Mouse (Mus musculus): Measurements from ENCODE around the gene Klc1.
"Not testable (repeated sequence)": the region's sequence is repeated elsewhere in the genome, so short reads cannot be mapped to it uniquely, and the experiment has no call there.

Klc1 gene

DNA sequence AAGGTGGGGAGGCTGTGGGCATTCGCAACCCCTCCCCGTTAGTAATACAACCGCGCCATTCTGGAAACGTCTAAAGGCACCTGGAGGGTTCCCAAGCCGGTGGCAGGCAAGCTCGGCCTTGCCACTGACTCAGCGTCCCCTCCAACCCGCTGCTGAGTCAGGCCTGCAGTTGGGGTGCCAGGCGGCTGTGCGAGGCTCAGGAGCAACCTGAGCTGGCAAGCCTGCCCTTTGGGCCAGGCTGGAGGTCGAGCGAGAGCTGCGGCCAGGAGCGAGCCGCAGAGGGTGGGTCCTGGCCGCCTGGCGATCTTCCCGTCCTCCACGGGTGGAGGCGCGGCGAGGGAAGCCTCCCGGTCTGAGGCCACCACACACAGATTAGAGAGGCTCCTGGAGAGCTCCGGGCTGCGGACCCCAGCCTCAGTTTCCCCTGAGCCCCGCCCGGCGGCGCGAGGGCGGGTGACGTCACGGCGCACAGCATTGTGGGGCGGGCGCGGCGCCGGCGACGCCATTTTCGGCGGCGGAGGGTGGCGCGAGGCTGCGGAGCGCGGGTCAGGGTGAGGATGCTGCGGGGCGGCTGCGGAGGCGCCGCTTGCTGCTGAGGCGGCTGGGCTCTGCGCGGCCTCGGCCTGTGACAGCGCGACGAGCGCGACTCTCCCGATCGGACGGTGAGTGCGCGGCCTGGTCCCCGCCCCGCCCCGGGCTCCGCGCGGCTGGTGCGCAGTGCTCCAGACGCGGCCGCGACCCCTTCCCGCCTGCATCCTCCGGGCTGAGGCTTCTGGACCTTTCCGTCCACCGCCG is at the start of gene Klc1:
Klc1 (plus strand) TSS at position 469 of the 795 bp plus-strand sequence.
- in situ Hi-C loops (cut with MboI, MseI): no loop called here

DNA sequence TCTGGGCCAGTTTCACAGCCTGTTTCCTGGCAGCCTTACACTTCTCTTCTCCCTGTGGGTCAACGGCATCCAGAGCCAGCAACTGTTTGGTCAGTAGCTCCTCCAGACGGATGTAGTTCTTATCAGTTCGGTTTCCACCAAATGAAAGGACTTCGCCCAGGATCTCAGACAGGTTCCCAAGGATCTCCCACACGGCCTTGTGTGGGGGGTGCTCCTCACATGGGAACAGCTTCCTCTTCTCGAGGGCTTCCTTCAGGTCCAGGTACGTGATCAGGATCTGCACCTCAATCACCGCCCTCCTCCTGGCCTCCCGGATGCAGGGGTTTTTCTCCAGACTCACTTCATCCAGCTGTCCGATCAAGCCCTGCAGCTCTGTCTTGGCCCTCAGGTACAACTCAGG is 48.6 kb upstream of the Klc1 start:
- in situ Hi-C loops (cut with MboI, MseI): loop anchor here in 1 of 2 experiments (10.0 kb wide), 1 partner anchor 45 kb away; no protein-coding TSS in a partner anchor

DNA sequence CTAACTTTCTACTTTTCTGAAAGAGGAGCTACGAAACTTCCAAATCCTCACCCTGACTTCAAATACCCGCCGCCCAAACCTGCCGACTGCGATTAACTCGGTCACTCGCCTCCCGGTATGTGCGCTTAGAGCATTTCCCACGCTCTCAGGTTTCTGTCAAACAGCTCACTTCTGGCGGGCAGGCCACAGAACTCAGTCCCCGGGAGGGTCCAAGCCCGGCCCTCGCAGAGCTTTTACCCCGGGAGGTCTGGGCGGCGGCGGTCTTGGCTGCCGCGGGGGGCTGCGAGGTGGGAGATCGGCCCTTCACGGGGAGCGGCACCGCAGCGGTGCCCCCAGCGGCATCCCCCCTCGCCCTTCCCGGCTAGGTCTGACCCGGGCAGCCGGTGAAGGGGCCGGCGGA is 46.2 kb upstream of the Klc1 start:
- in situ Hi-C loops (cut with MboI, MseI): loop anchor here in 1 of 2 experiments (10.0 kb wide), 1 partner anchor 48 kb away; no protein-coding TSS in a partner anchor

DNA sequence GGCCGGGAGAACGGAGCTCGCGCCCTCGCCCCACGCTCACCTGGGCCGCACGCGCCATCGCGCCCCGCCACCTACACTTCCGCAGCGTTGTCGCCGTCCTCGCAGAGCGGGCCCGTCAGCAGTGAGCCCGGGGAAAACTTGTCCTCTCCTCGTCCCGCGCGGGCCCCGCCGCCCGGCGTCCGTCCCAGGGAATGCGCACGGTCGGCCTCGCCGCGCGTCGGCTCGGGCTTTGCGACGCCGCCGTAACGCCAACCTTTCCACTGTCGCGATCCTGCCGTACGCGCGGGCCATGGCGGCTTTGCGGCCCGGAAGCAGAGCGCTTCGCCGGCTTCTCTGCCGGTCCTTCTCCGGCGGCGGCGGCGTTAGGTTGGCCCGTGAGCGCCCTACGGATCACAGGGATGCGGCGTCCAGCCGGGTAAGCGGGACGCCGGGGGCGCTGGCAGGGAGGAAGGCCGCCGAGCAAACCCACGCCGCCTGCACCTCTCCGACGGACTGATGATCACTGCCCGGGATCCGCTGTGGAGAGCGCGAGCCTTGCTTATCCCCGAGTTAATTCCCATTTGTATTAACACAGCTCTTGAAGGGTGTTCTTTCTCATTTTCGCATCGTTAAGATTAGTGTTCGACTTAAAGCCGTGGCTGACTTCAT is 45.5 kb upstream of the Klc1 start, which contains the start of the genes Bag5 and Apopt1:
Bag5 (minus strand) TSS at position 254 of the 648 bp plus-strand sequence.
Apopt1 (plus strand) TSS at position 258 of the 648 bp plus-strand sequence.
- in situ Hi-C loops (cut with MboI, MseI): loop anchor here in 1 of 2 experiments (10.0 kb wide), 1 partner anchor 48 kb away; no protein-coding TSS in a partner anchor

DNA sequence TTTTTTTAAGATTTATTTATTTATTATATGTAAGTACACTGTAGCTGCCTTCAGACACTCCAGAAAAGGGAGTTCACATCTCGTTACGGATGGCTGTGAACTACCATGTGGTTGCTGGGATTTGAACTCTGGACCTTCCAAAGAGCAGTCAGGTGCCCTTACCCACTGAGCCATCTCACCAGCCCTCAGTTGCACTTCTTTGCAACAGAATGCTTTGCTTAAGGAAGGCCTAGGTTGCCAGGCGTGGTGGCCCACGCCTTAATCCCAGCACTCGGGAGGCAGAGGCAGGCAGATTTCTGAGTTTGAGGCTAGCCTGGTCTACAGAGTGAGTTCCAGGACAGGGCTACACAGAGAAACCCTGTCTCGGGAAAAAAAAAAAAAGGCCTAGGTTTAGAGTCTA is 44.8 kb upstream of the Klc1 start:
- in situ Hi-C loops (cut with MboI, MseI): loop anchor here in 1 of 2 experiments (10.0 kb wide), 1 partner anchor 49 kb away; no protein-coding TSS in a partner anchor

DNA sequence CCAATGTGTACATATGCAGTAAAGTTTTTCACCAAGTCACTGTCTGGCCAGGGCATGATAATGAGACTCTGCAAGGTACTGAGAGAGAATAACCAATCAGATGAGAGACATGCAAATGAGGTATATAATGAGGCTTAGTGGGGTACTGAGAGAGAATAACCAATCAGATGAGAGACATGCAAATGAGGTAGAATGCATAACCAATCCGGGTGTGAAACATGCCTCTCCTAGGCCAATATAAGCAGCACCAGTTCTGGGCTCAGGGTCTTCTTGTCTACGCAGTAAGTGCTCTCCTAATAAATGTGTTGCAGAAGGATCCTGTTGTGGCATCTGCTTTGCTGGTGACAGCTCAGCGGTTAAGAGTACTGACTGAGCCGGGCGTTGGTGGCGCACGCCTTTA is 42.1 kb upstream of the Klc1 start:
- in situ Hi-C loops (cut with MboI, MseI): loop anchor here in 1 of 2 experiments (10.0 kb wide), 1 partner anchor 52 kb away; no protein-coding TSS in a partner anchor

DNA sequence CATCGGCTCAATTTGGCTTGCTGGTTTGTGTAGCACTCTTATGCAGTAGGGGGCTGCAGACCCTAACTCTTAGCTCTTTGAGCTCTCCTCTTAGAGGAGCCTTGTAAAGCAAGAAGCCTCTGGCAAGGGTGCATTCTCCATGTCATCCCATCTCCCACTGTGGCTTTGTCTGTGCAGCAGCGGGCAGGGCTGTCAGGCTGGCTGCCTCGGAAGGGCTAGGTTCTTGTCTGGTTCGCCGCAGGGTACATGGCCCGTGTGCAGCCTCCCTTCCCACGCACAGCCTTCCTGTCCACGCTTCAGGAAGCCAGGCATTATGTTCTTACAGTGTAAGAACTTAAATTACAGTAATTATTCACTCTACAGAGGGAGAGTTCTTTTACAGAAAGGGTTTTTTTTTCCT is 40.0 kb upstream of the Klc1 start:
- in situ Hi-C loops (cut with MboI, MseI): loop anchor here in 1 of 2 experiments (10.0 kb wide), 1 partner anchor 54 kb away; no protein-coding TSS in a partner anchor

DNA sequence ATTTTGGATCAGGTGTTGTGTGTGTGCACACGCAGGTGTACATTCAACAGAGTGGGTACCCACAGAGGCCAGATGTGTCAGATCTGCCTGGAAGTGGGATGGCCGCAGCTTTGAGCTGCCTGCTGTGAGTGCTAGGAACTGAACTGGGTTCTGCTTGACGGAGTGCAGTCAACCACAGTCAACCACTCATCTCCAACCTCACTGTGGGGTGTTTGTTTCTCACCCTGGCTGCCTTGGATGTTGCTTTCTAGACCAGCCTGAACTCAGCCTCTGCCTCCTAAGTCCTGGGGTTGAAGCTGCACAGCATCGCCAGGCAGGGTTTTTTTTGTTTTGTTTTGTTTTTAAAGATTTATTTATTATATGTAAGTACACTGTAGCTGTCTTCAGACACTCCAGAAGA is 38.4 kb upstream of the Klc1 start:
- in situ Hi-C loops (cut with MboI, MseI): no loop called here

DNA sequence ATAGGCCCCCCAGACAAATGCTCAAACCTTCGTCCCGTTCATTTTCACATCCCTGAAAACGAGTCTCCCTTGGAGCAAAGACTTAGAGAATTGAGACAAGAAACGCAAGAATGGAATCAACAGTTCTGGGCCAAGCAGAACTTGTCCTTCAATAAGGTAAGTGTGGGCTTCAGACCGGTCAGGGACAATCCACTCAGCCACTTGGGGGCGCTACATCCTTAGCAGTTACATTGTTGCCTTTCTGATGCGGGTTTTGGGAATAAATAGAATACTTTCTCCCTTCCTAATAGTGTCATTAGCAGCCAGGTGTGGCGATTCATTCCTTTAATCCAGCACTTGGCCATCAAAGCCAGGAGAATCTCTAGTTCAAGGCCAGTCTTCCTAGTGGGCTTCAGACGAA is 36.0 kb upstream of the Klc1 start:
- in situ Hi-C loops (cut with MboI, MseI): no loop called here

DNA sequence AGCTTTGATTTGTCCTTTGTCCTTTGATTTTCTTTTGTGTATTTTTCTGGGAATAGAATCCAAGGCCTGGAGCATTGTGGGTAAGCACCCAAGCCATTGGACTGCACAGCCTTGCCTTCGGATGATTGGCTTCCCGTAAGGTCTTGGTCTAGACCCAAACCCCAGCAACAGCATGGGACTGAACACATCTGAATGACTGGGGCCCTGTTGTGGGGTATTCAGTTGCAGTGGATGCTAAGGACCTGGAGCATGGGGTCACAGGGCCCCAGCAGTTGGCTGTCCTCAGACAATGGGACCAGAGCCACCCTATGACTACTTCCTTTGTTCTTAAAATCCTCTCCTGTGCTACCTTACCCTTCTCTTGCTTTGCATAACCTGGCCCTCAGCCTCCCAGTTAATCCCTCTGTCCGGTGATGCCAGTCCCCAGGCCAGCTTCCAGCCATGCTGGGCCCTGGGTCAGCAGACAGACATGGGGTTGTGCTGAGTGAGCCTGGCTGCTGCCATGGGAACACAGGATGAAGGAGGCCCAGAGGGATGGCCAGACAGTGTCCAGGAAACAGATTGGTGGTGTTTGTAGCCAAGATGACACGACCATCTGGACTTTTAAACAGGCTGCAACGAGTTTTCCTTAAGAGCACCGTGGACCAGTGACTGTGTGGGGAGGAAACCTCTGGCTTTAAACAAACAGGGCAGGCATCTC is 33.9 kb upstream of the Klc1 start:
- in situ Hi-C loops (cut with MboI, MseI): no loop called here

DNA sequence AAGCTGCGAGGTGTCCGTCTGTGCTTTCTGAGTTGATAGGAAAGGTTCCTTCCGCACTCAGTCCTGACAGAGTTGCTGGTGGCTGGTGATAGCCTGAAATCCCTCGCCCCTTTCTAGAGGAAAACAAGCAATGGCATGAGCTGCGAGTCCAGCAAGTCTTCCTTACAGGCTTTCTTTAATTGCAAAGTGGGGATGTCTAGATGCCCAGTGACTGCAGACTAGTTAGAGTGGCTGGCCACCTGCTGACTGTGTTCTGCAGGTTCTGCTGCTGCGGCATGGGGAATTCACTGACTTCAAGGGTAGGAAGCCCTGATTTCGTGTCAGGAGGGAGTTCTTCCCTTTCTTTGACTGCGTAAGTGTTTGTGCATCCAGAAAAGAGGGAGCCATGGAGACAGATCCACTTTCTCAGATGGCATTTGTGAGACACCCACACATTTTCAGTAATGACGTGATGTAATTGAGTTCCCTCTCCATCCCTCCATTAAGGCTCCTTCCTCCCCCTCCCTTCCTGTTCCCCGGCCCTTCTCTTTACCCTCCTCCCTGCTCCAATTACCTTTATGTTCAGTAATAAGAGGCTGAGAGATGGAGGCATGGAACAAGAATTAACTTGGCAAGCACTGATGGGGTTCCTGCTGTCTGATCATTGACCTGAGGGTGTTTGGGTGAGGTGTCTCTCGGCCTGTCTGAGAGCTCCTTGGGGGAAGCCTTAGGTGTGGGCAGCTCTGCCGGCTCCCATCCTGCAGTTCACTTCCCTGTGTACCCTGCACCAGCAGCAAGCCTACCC is 33.1 kb upstream of the Klc1 start:
- in situ Hi-C loops (cut with MboI, MseI): no loop called here

DNA sequence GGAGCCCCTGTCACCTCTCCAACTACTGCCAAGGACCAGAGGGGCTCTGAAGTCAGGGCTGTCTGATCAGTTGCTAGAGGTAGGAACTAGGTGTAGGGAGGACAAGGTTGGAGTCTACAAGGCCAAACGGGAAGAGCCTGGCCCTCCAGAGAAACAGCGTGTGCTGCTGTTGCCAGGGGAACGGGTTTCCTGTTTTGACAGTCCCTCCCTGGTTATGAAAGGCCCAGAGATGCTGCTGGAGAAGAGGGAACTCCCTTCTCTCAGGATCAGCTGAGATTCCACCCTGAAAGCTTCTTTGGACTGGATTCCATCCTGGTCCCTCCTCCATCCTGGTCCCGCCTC is 32.6 kb upstream of the Klc1 start:
- in situ Hi-C loops (cut with MboI, MseI): no loop called here

DNA sequence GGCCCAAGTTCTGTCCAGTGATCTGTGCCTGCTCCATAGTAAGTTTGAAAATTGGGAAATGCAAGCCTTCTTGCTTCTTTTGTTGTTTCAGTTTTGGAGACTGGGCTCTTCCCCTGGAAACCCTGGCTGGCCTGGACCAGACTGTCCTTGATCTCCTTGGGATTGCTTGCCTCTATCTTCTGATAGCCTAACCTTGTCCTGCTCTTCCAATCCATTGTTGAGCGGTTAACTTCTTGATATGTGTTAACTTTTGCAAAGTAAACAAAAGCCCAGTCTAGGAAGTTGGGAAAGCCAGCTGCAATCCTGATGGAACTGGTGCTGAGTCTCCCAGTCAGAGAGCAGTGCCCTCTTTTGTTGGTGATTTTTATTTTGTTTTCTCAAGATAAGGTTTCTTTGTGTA is 30.7 kb upstream of the Klc1 start:
- in situ Hi-C loops (cut with MboI, MseI): no loop called here

DNA sequence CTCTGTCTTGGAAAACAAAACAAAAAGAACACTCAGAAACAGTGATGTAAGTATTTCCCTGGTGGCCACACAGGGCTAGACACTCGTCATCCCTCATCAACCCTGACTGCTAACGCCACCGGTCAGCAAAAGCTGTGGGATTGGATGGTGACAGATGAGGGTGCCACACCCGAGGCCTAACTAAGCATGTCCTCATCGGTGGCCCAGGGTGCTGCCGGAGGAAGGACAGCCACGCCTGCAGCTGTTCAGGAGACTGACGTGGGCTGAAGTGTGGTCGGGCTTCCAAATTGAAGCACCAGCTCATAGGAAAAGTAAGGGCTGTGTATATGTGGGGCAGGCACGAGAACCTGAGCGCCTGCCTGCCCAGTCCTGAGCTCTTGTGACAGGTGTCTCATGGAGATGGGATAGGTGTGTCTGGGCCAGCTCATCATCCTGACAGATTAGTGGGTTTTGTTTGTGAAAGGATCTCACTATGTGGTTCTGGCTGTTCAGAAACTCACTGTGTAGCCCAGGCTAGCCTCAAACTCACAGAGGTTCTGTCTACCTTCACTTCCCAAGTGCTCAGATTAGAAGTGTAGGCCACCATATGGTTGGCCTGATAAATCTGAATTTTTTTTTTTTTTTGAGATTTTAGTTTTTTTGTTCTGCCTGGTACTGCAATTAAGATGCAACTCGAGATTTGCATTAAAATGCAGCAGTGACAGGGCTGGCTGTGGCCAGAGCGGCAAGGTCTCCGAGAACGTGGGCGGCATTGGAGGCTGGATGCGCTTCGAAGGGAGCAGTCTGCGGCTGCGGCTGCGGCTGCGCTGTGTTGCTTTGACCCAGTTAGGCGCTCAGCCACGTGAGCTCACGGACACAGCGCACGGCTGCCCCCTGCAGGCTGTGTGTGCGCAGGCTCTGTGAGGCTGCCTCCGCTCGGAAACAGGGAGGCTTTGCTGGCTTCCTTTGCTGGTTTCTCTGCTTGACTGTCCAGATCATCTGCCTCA is 26.5 kb upstream of the Klc1 start:
- in situ Hi-C loops (cut with MboI, MseI): loop anchor here in 1 of 2 experiments (5.0 kb wide), 1 partner anchor 65 kb away; no protein-coding TSS in a partner anchor

DNA sequence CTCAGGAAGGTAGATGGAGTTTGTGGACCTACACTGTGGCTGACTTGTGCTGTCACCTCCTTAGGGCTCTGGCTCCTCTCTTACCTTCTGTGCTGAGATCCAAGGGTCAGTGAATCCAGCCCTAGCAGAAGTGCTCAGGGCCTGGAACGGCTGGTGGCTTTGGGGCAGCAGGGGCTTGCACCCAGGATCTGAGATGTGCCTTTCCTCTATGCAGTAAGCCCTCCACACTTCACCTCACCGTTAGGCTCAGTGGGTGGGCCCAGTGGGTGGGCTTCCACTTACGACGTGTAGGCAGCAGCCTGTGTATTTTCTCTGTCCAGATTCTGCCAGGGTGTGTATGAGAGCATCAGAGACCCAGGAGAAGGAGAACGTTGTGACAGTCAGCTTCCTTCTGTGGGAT is 25.7 kb upstream of the Klc1 start:
- in situ Hi-C loops (cut with MboI, MseI): loop anchor here in 1 of 2 experiments (5.0 kb wide), 1 partner anchor 66 kb away; no protein-coding TSS in a partner anchor

DNA sequence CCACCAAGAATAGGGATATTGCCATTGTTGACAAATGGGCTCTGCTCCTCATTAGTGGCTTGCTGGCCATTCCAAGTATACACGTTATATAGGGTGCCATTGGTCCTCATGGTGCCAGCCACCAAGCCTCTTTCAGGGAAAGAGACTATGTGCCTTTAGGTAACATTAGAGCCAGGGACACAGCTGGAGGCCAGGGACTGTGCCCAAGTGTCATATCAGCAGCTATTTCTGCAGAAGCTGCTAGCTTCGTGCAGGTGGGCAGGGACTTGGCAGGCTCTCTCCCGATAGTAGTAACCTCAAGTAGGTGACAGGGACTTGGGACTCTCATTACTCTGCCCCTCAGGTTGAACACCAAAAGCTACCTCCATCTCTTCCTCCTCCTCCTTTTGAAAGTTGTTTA is 23.7 kb upstream of the Klc1 start:
- in situ Hi-C loops (cut with MboI, MseI): loop anchor here in 1 of 2 experiments (5.0 kb wide), 1 partner anchor 68 kb away; no protein-coding TSS in a partner anchor

DNA sequence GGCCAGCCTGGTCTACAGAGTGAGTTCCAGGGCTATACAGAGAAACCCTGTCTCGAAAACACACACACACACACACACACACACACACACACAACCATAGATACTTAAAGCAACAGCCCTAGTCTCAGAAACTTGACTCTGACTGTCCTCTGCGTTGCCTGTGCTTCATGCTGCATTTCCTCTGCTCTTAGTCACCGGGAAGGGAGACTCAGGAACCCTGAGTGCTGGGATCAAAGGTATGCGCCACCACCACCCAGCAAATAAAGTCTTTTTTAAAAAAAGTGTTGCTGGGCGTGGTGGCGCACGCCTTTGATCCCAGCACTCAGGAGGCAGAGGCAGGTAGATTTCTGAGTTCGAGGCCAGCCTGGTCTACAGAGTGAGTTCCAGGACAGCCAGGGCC is 22.0 kb upstream of the Klc1 start:
- in situ Hi-C loops (cut with MboI, MseI): not testable (repeated sequence)

DNA sequence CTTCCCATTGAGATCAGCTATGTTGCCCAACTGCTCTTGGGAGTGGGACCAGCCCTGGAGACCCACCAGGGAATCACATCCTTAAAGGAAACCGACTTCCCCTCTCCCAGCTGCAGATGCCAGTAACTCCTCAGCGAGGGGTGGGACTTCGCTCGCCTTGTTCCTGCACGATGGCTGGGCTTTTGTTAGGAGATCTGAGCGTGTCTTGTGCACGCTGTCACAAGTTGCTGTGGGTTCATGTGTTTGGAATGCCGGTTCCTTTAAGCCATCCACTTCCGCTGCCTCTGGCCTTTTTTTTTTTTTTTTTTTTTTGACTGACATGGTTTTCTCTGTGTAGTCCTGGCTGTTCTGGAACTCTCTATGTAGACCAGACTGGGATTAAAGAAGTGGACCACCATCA is 21.3 kb upstream of the Klc1 start:
- in situ Hi-C loops (cut with MboI, MseI): no loop called here

DNA sequence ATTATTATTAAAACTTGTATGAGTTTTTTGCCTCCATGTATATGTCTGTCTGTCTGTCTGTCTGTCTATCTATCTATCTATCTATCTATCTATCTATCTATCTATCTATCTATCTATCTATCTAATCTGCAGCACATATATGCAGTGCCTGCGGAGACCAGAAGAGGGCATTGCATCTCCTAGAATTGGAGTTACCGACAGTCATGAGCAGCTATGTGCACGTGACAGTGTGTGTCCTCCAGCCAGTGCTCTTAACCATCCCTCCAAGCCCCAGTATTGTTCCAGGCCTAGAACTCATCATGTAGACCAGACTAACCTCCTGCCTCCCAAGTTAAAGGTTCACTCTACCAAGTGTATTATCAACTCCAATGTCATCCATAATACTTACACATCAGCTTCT is 19.9 kb upstream of the Klc1 start:
- in situ Hi-C loops (cut with MboI, MseI): no loop called here

DNA sequence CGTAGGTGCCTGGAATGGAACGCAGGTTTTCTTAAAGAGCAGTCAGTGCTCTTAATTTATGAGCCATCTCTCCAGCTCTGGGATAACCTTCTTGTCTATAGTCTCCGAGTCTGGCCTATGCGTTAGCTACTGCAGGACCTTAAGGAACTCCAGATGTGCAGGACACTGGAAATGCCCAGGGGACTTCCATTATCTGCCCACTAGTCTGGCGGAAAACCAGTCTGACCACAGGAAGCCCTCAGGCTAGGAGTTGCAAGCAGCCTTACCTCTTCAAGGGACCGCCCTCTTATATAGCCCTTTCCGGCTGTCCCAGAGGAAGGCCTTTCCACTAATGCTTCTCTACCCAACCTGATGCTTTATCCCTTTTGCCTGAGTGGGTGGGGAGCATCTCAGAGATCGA is 17.3 kb upstream of the Klc1 start:
- in situ Hi-C loops (cut with MboI, MseI): no loop called here
